Mouse (Mus musculus) kidney, postnatal 10 days (tissue): ENCODE measurements around the gene Nxph4.

Source experiments
- DNase-seq: peaks from one replicate; pipeline ENCODE4 v3.0.0; 2021; ENCODE audit warnings: mixed read lengths

The Nxph4 gene

DNA sequence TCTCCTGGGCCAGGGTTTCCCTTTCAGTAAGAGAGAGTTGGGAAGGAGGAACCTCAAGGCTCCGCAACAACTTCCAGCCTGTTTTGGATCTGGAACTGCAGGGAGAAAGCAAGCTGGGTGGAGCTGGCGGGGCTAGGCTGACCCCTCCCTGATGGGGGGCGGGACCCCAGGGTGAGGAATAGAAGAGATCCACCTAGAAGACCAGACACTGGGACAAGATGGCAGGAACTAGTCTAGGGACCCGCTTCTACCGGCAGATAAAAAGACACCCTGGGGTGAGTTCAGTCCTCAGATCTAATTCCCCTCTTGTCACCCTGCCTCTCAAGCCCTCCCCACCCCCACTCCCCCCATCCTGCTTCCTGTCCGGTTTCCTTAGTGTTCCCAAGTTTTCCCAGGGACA, 19.6 kb downstream of the Nxph4 start, which contains the start of gene Ndufa4l2:
Gene Ndufa4l2 (plus strand): TSS at position 204 of the 400 bp plus-strand sequence.
- DNase-seq = peak; percentile 69

- DNase-seq = no peak
Observed at GRCm38 (mm10) chr10:127514111-127514698, 20.2 kb downstream of the Nxph4 start.

DNA sequence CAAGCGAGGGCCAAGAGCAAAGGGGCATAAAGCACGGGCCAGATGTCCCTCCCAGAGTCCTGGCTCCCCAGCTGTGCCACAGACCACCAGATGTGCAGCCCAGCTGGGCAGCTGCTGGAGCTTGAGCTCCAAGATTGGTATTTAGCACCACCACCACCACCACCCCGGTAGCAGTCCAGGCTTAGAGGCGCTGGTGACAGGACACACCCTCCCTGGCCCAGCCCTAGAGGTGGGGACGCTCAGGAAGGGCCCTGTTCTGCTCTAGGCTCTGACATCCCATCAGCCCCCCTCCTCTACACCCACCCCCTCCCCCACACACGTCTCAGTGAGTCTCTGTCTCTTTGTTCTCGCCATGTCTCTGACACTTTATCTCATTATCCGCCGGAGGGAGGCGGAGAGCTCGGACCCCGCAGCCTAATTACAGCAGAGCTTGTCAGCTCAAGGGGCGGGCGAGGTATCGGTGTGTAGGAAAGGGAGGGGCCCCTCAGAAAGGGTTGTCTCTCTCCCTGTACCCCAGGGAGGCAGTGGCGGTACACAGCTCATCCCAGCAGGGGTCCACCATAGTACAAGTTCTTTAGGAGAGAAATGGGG, 20.8 kb downstream of the Nxph4 start:
- DNase-seq = no peak

GRCm38 (mm10) chr10:127512813-127513212, 21.5 kb downstream of the Nxph4 start:
- peak; percentile 96 for DNase-seq

- DNase-seq = no peak
Observed at GRCm38 (mm10) chr10:127512307-127512666, 22.1 kb downstream of the Nxph4 start.

GRCm38 (mm10) chr10:127511634-127512306, 22.6 kb downstream of the Nxph4 start:
- DNase-seq = peak; percentile 53

- no peak for DNase-seq
Observed at GRCm38 (mm10) chr10:127510895-127511617, 23.3 kb downstream of the Nxph4 start.

GRCm38 (mm10) chr10:127509837-127510701, 24.3 kb downstream of the Nxph4 start:
- no peak for DNase-seq

- peak; percentile 93 for DNase-seq
Observed at GRCm38 (mm10) chr10:127509051-127509836, 25.1 kb downstream of the Nxph4 start.

DNA sequence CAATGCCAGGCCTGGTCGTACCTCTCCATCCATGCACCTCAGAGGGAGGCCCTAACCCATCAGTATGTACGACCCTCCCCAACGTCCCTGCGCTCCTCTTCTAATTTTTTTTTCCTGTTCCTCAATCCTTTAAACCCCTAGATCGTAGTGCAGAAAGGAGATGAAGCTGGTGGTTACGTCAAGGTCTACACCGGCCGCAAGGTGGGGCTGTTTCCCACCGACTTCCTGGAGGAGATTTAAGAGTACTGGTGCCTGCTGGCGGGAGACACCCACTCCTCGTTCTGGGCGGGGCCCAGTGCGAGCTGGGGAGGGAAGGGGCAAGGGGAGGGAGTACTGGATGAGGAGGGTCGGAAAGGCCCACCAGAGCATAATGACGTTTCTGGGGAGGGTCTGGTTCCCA, 26.1 kb downstream of the Nxph4 start:
- DNase-seq = peak; percentile 89

DNA sequence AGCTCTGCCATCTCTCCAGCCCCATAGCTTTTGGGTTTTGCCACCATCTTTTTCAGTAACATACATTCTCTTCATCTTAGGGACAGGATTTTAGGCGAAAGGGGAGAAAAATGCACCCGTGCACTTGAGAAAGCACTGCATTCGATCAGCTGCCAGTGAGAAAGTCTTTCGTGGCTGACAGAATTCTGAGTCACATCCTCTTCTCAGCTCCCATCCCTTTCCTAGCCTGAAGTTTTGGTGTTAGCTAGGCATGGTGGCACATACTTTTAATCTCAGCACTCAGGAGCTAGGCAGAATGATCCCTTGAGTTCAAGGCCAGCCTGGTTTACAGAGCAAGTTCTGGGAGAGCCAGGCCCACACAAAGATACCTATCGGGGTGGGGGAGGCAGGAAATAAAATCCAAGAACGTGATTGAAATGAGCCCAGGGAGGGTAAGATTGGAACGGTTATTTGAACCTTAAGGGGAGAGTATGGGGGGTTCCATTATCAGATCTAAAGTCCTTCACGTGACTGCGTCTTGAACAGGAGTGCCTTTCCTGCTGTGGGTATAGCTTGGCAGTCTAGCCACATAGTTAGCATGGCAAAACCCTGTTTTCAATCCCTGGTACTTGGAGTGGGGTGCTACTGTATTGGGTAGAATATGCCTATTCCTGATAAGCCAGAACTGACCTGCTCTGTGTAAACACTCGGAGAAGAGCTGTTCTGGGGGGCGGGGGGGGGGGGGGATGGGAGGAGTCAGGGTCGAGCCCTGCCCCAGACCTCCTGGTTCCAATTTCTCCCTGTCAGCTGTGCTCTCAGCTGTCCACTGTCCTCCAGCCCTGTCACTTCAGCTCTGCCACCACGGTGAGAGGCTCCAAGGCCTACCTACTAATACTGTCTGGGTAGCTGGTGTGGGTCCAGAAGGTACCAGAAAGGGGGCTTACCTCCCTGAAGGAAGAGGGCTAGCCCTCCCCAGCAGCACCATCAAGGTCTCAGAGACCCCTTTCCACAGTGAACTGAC, 33.2 kb downstream of the Nxph4 start, which contains the start of gene Stac3:
Gene Stac3 (plus strand): TSS at position 793 of the 1,000 bp plus-strand sequence.
- no peak for DNase-seq

DNA sequence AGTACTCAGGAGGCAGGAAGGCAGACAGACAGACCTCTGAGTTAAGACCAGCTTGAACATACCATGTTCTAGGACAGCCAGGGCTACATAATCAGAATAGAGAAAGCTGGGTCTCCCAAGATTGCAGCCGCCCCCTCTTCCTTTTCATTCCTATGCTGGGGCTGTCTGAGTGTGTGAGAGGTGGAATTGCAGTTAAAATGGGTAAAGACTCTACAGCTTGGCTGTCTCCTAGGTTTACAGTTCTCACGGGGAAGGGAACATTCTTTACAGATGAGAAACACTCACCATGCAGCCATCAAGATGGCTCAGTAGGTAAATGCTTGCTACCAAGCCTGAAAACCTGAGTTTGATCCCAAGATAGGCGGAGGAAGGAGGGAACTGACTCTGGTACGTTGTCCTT, 34.3 kb downstream of the Nxph4 start:
- no peak for DNase-seq

- no peak for DNase-seq
Observed at GRCm38 (mm10) chr10:127499516-127499915, 34.8 kb downstream of the Nxph4 start.

- DNase-seq = no peak
Observed at GRCm38 (mm10) chr10:127496156-127496555, 38.2 kb downstream of the Nxph4 start.

DNA sequence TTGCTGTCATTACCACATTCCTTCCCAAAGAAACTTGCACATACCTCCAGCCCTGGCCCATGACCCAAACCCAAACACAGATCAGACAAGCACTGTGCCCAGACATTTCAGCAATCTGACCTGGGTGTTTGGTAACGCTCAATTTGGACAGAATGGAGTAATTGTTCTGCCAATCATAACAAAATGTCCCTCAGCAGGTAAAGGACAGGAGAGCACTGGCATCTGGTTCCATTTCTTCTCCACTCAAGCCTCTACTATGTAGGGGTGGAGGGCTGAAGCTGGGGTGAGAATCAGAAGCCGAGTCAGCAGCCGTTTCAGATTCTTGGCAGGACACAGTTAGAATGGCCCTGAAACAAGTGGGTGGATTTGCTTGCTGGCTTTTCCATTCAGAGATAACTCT, 42.2 kb downstream of the Nxph4 start:
- DNase-seq = no peak

GRCm38 (mm10) chr10:127491128-127491512, 43.2 kb downstream of the Nxph4 start:
- DNase-seq = no peak

GRCm38 (mm10) chr10:127490160-127491127, 43.9 kb downstream of the Nxph4 start:
- DNase-seq = no peak

GRCm38 (mm10) chr10:127488856-127489255, 45.5 kb downstream of the Nxph4 start:
- no peak for DNase-seq

- DNase-seq = no peak
Observed at GRCm38 (mm10) chr10:127485235-127485634, 49.1 kb downstream of the Nxph4 start.
